In genomic region chr7:130670358-130670757, GRCm38 (mm10) we compare ENCODE assay signal across 10 mouse cellular contexts.
DNase-seq lines count a peak whose midpoint lies in the region; ATAC-seq and TF ChIP-seq lines count a peak whose summit lies in the region.
"Had no signal": no experiment of that assay in that cellular context is flagged by ENCODE, and none has a peak within 500 bp of the region (broad histone marks: within the 10 kb centered on the region; RNA-seq: fewer than 3 reads in every experiment).

No protein-coding gene starts in this region.

- peaks cover 64% of the 10 kb centered on the region for H3K4me1 ChIP-seq in neural tube, embryonic 13.5 days (replicated peaks)
- H3K4me1 ChIP-seq in heart, postnatal 0 days (ENCODE audit: control insufficient read depth, insufficient read depth), result peaks cover 69% of the 10 kb centered on the region
- peaks cover 32% of the 10 kb centered on the region for H3K4me1 ChIP-seq in limb, embryonic 14.5 days (ENCODE audit: control insufficient read depth, insufficient read depth, low read length)
- peaks cover 11% of the 10 kb centered on the region for H3K4me1 ChIP-seq in stomach, postnatal 0 days (replicated peaks; ENCODE audit: control insufficient read depth, insufficient read depth)

- no peak overlapping the region for H3K4me2 ChIP-seq in neural tube, embryonic 13.5 days
- H3K4me2 ChIP-seq in heart, postnatal 0 days (ENCODE audit: low read depth, low read length), result no peak overlapping the region
- H3K4me2 ChIP-seq in limb, embryonic 14.5 days (replicated peaks; ENCODE audit: low read depth, low read length, severe bottlenecking), result no peak overlapping the region
- H3K4me2 ChIP-seq in stomach, postnatal 0 days (replicated peaks; ENCODE audit: low read depth), result no peak overlapping the region

- H3K36me3 ChIP-seq in neural tube, embryonic 13.5 days, result no peaks in the 10 kb centered on the region
- peaks cover 14% of the 10 kb centered on the region for H3K36me3 ChIP-seq in heart, postnatal 0 days (replicated peaks; ENCODE audit: control insufficient read depth, insufficient read depth, low read length)
- no peaks in the 10 kb centered on the region; the same call in 1 of the 2 replicates for H3K36me3 ChIP-seq in limb, embryonic 14.5 days (ENCODE audit: control insufficient read depth, insufficient read depth, low read length)
- no peaks in the 10 kb centered on the region for H3K36me3 ChIP-seq in stomach, postnatal 0 days (ENCODE audit: control insufficient read depth, insufficient read depth, low read length)

- no peak for TF ChIP-seq POLR2A in limb, embryonic 14.5 days (IDR thresholded peaks at IDR 0.05; ENCODE audit: borderline replicate concordance, extremely low read depth, insufficient read depth, insufficient read length)

- no peak for DNase-seq in neural tube, embryonic 10.5 days (ENCODE audit: extremely low spot score, low spot score)
- peak; percentile 81 for DNase-seq in heart, postnatal 0 days (ENCODE audit: low spot score)
- no peak for DNase-seq in limb, embryonic 14.5 days (ENCODE audit: low spot score)
- DNase-seq in stomach, postnatal 0 days (ENCODE audit: low spot score), result no peak
- no peak for DNase-seq in urinary bladder, postnatal 10 days (ENCODE audit: low spot score)
- DNase-seq in frontal cortex, postnatal 25 days (ENCODE audit: low spot score in 2 of 2), result no peak
- no peak for DNase-seq in retina, embryonic 14.5 days (ENCODE audit: low spot score)
- DNase-seq: cerebellum, adult 18-20 months had no signal

- TF ChIP-seq EP300 in heart, postnatal 0 days (IDR thresholded peaks at IDR 0.05; ENCODE audit: low read depth), result no peak; the same call in 1 of the 2 replicates
- TF ChIP-seq EP300 in stomach, postnatal 0 days (optimal IDR thresholded peaks at IDR 0.05), result no peak

- ATAC-seq in neural tube, embryonic 13.5 days (ENCODE audit: low read depth), result no peak
- peak; percentile 34 for ATAC-seq in heart, postnatal 0 days (ENCODE audit: insufficient read depth, low read depth)
- no peak for ATAC-seq in limb, embryonic 14.5 days (ENCODE audit: low FRiP score, low read depth)
- ATAC-seq in stomach, postnatal 0 days (ENCODE audit: low FRiP score, low TSS enrichment), result no peak; the same call in 1 of the 2 replicates
- ATAC-seq: Patski had no signal

- 81% methylated on average over 4 of the region's 4 CpGs for WGBS in neural tube, embryonic 13.5 days
- WGBS in heart, postnatal 0 days, result 26% methylated on average over 4 of the region's 4 CpGs
- 50% methylated on average over 4 of the region's 4 CpGs for WGBS in limb, embryonic 14.5 days
- 55% methylated on average over 4 of the region's 4 CpGs for WGBS in stomach, postnatal 0 days

- peak overlapping the region; percentile 92 for H3K27ac ChIP-seq in neural tube, embryonic 13.5 days (replicated peaks)
- H3K27ac ChIP-seq in heart, postnatal 0 days (ENCODE audit: low read depth), result peak overlapping the region; percentile 99
- peak overlapping the region; percentile 11; the same call in 1 of the 2 replicates for H3K27ac ChIP-seq in limb, embryonic 14.5 days (replicated peaks; ENCODE audit: low read depth, low read length)
- H3K27ac ChIP-seq in stomach, postnatal 0 days (replicated peaks), result peak overlapping the region; percentile 86

- H3K4me3 ChIP-seq in neural tube, embryonic 13.5 days, result no peak overlapping the region
- no peak overlapping the region for H3K4me3 ChIP-seq in heart, postnatal 0 days (ENCODE audit: low read depth, low read length)
- no peak overlapping the region for H3K4me3 ChIP-seq in limb, embryonic 14.5 days (replicated peaks; ENCODE audit: low read length)
- H3K4me3 ChIP-seq in stomach, postnatal 0 days (ENCODE audit: low read depth, low read length), result no peak overlapping the region

- H3K27me3 ChIP-seq in neural tube, embryonic 13.5 days, result no peaks in the 10 kb centered on the region
- no peaks in the 10 kb centered on the region for H3K27me3 ChIP-seq in heart, postnatal 0 days (ENCODE audit: control insufficient read depth, insufficient read depth, low read length)
- H3K27me3 ChIP-seq in limb, embryonic 14.5 days (ENCODE audit: control insufficient read depth, insufficient read depth, low read length), result no peaks in the 10 kb centered on the region
- no peaks in the 10 kb centered on the region for H3K27me3 ChIP-seq in stomach, postnatal 0 days (ENCODE audit: control insufficient read depth, insufficient read depth, low read length)
- H3K27me3 ChIP-seq: Patski had no signal

- no peaks in the 10 kb centered on the region for H3K9me3 ChIP-seq in neural tube, embryonic 13.5 days
- H3K9me3 ChIP-seq in heart, postnatal 0 days (replicated peaks; ENCODE audit: control insufficient read depth, low read length), result peaks cover 5% of the 10 kb centered on the region
- H3K9me3 ChIP-seq in limb, embryonic 14.5 days (ENCODE audit: control insufficient read depth, low read length), result no peaks in the 10 kb centered on the region
- no peaks in the 10 kb centered on the region for H3K9me3 ChIP-seq in stomach, postnatal 0 days (ENCODE audit: control insufficient read depth, low read length)

- H3K9ac ChIP-seq in neural tube, embryonic 13.5 days, result no peak overlapping the region
- H3K9ac ChIP-seq in heart, postnatal 0 days (replicated peaks; ENCODE audit: low read depth, low read length), result no peak overlapping the region
- no peak overlapping the region for H3K9ac ChIP-seq in limb, embryonic 14.5 days (ENCODE audit: low read depth, low read length, severe bottlenecking)
- no peak overlapping the region for H3K9ac ChIP-seq in stomach, postnatal 0 days (ENCODE audit: low read length)

- no peak for TF ChIP-seq CTCF in heart, postnatal 0 days (IDR thresholded peaks at IDR 0.05; ENCODE audit: low read depth)
- TF ChIP-seq CTCF in stomach, postnatal 0 days (IDR thresholded peaks at IDR 0.05; ENCODE audit: low read depth), result no peak

Comparison
In these comparisons a context has a peak if more than half of its experiments do, and no peak if none do; other contexts are left out.
1. H3K27ac ChIP-seq: peak in every context shown above with its lines; median percentile 99 in heart, postnatal 0 days; 92 in neural tube, embryonic 13.5 days; 86 in stomach, postnatal 0 days; 11 in limb, embryonic 14.5 days.